Mouse (Mus musculus) CD4-positive, CD25-positive, alpha-beta regulatory T cell, adult 2 months (primary cell): ENCODE measurements around the gene Sp6.

ENCODE experiments used
- DNase-seq: peaks from one replicate; pipeline ENCODE4 v3.0.0-alpha.2; 2012; ENCODE audit warnings: low read depth, low spot score

The Sp6 gene

GRCm38 (mm10) chr11:96981461-96981860 lies 31.7 kb upstream of the Sp6 start:
- DNase-seq: no peak

- peak; percentile 93 for DNase-seq
These were observed 30.8 kb upstream of the Sp6 start for GRCm38 (mm10) chr11:96982355-96982754.

GRCm38 (mm10) chr11:96982859-96983258 lies 30.3 kb upstream of the Sp6 start, which contains the start of gene Sp2:
TSS of gene Sp2 (minus strand) at chr11:96982959.
- no peak for DNase-seq

- DNase-seq: no peak
These were observed 28.3 kb upstream of the Sp6 start for GRCm38 (mm10) chr11:96984903-96985302.

GRCm38 (mm10) chr11:96986463-96986862 lies 26.7 kb upstream of the Sp6 start:
- DNase-seq: peak; percentile 52

- peak; percentile 93 for DNase-seq
These were observed 25.1 kb upstream of the Sp6 start for GRCm38 (mm10) chr11:96987873-96988655.

- DNase-seq: no peak
These were observed 21.7 kb upstream of the Sp6 start for GRCm38 (mm10) chr11:96991501-96991900.

GRCm38 (mm10) chr11:96992722-96993311 lies 20.4 kb upstream of the Sp6 start:
- DNase-seq: peak; percentile 72

- no peak for DNase-seq
These were observed 18.2 kb upstream of the Sp6 start for GRCm38 (mm10) chr11:96995031-96995430.

- peak; percentile 92 for DNase-seq
These were observed 17.1 kb upstream of the Sp6 start for GRCm38 (mm10) chr11:96995836-96996772.

GRCm38 (mm10) chr11:96996773-96997379 lies 16.3 kb upstream of the Sp6 start:
- DNase-seq: no peak

GRCm38 (mm10) chr11:96997380-96997956 lies 15.7 kb upstream of the Sp6 start:
- DNase-seq: peak; percentile 64

GRCm38 (mm10) chr11:97003170-97003569 lies 10.0 kb upstream of the Sp6 start:
- no peak for DNase-seq

- peak; percentile 74 for DNase-seq
These were observed 6.0 kb upstream of the Sp6 start for GRCm38 (mm10) chr11:97007093-97007794.

- DNase-seq: no peak
These were observed 3.9 kb upstream of the Sp6 start for GRCm38 (mm10) chr11:97009198-97009790.

GRCm38 (mm10) chr11:97017696-97018582 lies 4.7 kb downstream of the Sp6 start:
- peak; percentile 36 for DNase-seq

GRCm38 (mm10) chr11:97018583-97019344 lies 5.6 kb downstream of the Sp6 start:
- peak; percentile 78 for DNase-seq

GRCm38 (mm10) chr11:97019345-97019708 lies 6.1 kb downstream of the Sp6 start:
- peak; percentile 31 for DNase-seq
